Mouse (Mus musculus): ENCODE data around the gene Hivep3. TPM values are rescaled to one million over a fixed set of nuclear protein-coding genes. Genes with fewer than 3 reads are reported as not detected.

The Hivep3 gene
- total RNA-seq, 2 experiments from 2014 or later = 46.5 to 54.8 TPM

- no peak overlapping the region for H3K4me3 ChIP-seq
- no peak for DNase-seq (ENCODE audit: low spot score in 2 of 2)
- H3K27ac ChIP-seq = no peak overlapping the region
- peak; percentile 78 for TF ChIP-seq CTCF (conservative IDR thresholded peaks at IDR 0.05)
These were observed 453.4 kb downstream of the Hivep3 start for GRCm38 (mm10) chr4:120186934-120187333.

Other genes with a start within 250 kb of the Hivep3 start
- 10 to 100 TPM; 13.3 to 14.1 TPM for gene Rimkla, start 241.2 kb upstream of the Hivep3 start, total RNA-seq (2021)
- gene Foxj3, start 196.8 kb upstream of the Hivep3 start, total RNA-seq (2021) = 10 to 100 TPM; 76.7 to 80.3 TPM
- gene Frg2f1, start 194.3 kb upstream of the Hivep3 start, total RNA-seq (2021) = 10 to 100 TPM; 25.5 to 25.7 TPM
- gene Guca2a, start 96.1 kb upstream of the Hivep3 start, total RNA-seq (2021) = not detected
- not detected for gene Guca2b, start 74.8 kb upstream of the Hivep3 start, total RNA-seq (2021)